Mouse (Mus musculus): ENCODE data around the gene Gdpd5.
"Not testable (repeated sequence)": the region's sequence is repeated elsewhere in the genome, so short reads cannot be mapped to it uniquely, and the experiment has no call there.

Gene Gdpd5

DNA sequence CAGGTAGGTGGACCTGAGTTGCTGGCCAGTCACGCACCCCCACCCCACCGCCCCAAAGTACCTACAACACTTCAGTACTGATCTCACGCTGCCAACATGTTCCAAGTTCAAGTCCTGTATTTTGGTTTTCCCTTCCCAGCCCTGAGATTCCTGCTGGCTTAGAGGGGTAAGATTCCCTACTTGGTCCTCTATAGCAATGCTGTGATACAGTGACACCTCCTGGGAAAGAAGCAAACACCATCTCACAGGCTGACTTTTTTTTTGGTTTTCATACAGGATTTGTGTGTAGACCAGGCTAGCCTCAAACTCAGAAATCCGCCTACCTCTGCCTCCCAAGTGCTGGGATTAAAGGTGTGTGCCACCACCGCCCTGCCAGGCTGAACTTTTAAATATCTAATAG, 96.0 kb downstream of the Gdpd5 start:
- DNase-seq (ENCODE audit: low spot score) = no peak

DNA sequence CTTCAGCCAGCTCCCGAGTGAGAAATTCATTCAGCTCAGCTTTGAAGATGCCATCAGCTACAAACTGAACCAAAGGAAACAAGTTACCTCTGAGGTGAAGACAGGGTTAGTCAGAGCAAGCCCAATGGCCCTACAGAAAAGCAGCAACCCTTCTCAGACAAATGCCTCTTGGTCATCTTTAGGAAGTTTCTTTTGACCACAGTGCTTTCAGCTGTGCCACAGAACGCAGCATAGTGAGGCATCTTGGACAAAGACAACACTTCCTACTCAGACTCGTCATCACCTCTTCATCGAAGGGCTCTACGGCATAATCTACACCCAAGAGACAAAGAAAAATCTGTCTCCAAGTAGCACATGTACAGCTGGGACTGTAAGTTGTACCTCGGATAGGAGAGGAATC, 101.4 kb downstream of the Gdpd5 start:
- DNase-seq (ENCODE audit: low spot score) = no peak

DNA sequence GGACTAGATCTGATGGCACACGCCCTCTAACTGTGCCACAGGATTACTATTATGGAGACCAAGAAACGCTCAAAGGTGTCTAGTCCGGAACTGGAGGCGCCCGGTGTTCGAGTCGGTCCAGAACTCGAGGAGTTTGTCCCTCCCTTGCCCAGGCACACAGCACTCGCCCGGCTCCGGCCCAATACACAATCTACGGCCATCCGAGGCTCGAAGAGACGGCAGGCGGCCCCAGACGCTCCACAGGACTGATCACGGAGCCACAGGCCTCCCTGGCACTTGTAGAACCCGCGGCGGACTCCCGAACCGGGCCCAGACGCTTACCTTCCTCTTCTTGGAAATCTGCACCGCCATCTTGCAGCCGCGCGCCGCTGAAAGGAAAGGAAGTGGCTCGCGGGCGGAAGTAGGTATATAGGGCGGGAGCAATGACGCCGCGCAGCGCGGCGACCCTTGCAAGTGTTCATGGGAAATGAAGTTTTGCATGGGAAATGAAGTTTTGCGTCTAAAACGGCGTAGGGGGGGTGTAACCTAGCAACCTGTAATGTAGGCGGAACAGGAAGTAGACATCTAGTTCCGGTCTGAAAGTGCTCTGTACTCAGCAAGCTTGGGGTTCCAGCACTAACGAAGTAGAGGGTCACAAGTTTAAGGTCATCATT, 102.2 kb downstream of the Gdpd5 start, which contains the start of gene Rps3:
TSS of gene Rps3 (minus strand) at position 468 of the 653 bp plus-strand sequence.
- DNase-seq (ENCODE audit: low spot score) = peak; percentile 95

DNA sequence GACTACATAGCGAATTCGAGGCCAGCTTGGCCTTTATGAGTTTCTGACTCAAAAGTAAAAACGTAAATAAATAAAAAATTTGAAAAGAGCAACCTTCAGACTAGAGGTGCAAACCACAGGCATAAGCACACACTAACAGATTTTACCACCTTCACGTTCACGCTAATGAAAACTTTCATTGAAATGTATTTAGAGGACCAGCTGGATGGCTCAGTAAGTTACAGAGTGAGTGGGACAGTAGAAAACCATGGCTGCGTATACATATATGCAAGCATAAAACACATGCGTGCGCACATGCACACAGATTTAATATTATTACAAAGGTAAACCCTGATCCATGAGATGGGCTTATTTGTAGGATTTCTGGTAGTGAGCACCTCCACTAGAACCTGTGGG, 102.7 kb downstream of the Gdpd5 start:
- DNase-seq (ENCODE audit: low spot score) = no peak

- no peak for DNase-seq (ENCODE audit: low spot score)
Observed at GRCm38 (mm10) chr7:99484679-99485078, 103.5 kb downstream of the Gdpd5 start.

GRCm38 (mm10) chr7:99489708-99490107, 108.5 kb downstream of the Gdpd5 start:
- DNase-seq (ENCODE audit: low spot score) = no peak

- no peak for DNase-seq (ENCODE audit: low spot score)
Observed at GRCm38 (mm10) chr7:99499128-99499527, 117.9 kb downstream of the Gdpd5 start.

- DNase-seq (ENCODE audit: low spot score) = peak; percentile 69
Observed at GRCm38 (mm10) chr7:99500201-99500600, 119.0 kb downstream of the Gdpd5 start.

DNA sequence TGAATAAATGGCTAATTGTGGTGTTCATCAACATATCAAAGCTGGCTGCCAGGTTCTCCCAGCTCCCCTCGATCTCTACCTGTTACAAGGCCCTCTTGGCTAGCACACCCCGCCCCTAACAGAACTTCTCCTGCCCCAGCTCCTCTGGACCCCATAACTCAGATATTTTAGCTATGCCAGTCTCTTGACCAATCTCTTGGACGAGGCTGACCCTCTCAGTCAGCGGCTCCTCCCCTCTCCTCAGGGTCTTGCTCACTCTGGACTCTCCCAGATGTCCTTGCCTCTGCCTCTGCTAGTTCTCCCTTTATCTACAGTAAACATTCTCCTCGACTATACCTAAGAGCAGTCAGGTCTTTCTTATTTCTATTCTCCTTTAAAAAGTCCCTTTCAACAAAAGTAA, 119.4 kb downstream of the Gdpd5 start:
- no peak for DNase-seq (ENCODE audit: low spot score)

DNA sequence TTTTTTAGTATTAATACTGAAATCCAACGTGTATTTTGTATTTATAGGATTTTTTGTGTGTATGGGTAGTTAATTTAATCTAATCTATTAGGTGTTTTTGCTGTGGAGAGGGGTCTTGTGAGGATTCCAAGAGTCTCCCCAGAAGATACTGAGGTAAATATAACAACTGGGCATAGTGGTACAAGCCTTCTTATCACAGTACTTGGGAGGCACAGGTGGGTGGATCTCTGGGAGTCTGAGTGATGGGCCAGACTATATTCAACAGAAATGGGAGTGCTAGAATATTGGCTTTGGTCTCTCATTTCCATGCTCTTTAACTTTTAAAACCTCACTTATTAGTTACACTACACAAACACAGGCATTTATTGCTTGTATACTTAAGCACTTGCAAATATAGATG, 119.9 kb downstream of the Gdpd5 start:
- no peak for DNase-seq (ENCODE audit: low spot score)

GRCm38 (mm10) chr7:99504556-99504955, 123.3 kb downstream of the Gdpd5 start:
- no peak for DNase-seq (ENCODE audit: low spot score)

DNA sequence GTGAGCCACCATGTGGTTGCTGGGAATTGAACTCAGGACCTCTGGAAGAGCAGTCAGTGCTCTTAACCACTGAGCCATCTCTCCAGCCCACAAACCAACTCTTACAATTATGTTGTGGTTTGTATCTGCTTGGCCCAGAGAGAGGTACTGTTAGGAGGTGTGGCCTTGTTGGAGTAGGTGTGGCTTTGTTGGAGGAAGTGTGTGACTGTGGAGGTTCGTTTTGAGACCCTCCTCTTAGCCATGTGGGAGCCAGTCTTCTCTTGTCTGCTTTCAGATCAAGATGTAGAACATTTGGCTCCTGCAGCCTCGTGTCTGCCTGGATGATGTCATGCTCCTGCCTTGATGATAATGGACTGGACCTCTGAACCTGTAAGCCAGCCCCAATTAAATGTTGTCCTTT, 127.0 kb downstream of the Gdpd5 start:
- not testable (repeated sequence) for DNase-seq (ENCODE audit: low spot score)

GRCm38 (mm10) chr7:99510087-99510501, 128.9 kb downstream of the Gdpd5 start:
- peak; percentile 55 for DNase-seq (ENCODE audit: low spot score)

Data from left cerebral cortex, adult 11 months (tissue).